In genomic region chr4:138064882-138065592, GRCm38 (mm10) we compare ENCODE assay signal across 14 mouse cellular contexts.
DNase-seq lines count a peak whose midpoint lies in the region; ATAC-seq and TF ChIP-seq lines count a peak whose summit lies in the region.
"Had no signal": no experiment of that assay in that cellular context is flagged by ENCODE, and none has a peak within 500 bp of the region (broad histone marks: within the 10 kb centered on the region; RNA-seq: fewer than 3 reads in every experiment).

No protein-coding gene starts in this region.

- no peak for TF ChIP-seq POLR2A in heart, adult 2 months (IDR thresholded peaks at IDR 0.05; ENCODE audit: insufficient read depth, low read depth, low read length)
- TF ChIP-seq POLR2A in liver, adult 2 months (IDR thresholded peaks at IDR 0.05; ENCODE audit: extremely low read depth, insufficient read depth, low read length): no peak

- H3K27ac ChIP-seq in heart, adult 2 months: peak overlapping the region; percentile 34; the same call in 1 of the 2 replicates
- H3K27ac ChIP-seq in liver, adult 2 months (replicated peaks; ENCODE audit: insufficient read depth, low read depth, low read length): peak overlapping the region; percentile 89
- H3K27ac ChIP-seq in liver, postnatal 0 days (ENCODE audit: low read depth): peak overlapping the region; percentile 92
- H3K27ac ChIP-seq: hindbrain, embryonic 14.5 days; kidney, postnatal 0 days; limb, embryonic 12.5 days had no signal

- H3K36me3 ChIP-seq in heart, adult 2 months (ENCODE audit: control insufficient read depth, insufficient read depth, low read length): peaks cover 12% of the 10 kb centered on the region
- H3K36me3 ChIP-seq in liver, adult 2 months (ENCODE audit: control insufficient read depth, insufficient read depth, low read length): no peaks in the 10 kb centered on the region
- peaks cover 2% of the 10 kb centered on the region for H3K36me3 ChIP-seq in liver, postnatal 0 days (replicated peaks; ENCODE audit: insufficient read depth, low read length)

- no peak overlapping the region for H3K9ac ChIP-seq in heart, adult 2 months (ENCODE audit: low read depth, low read length)
- peak overlapping the region; percentile 7 for H3K9ac ChIP-seq in liver, adult 2 months (ENCODE audit: low read depth, low read length)
- H3K9ac ChIP-seq in liver, postnatal 0 days (replicated peaks): no peak overlapping the region; the same call in 1 of the 2 replicates
- H3K9ac ChIP-seq: hindbrain, embryonic 14.5 days; limb, embryonic 12.5 days had no signal

- H3K27me3 ChIP-seq in heart, adult 2 months (ENCODE audit: control insufficient read depth, insufficient read depth, low read length): no peaks in the 10 kb centered on the region
- no peaks in the 10 kb centered on the region for H3K27me3 ChIP-seq in liver, adult 2 months (ENCODE audit: control insufficient read depth, insufficient read depth, low read length)
- no peaks in the 10 kb centered on the region for H3K27me3 ChIP-seq in liver, postnatal 0 days (ENCODE audit: insufficient read depth, low read length)
- H3K27me3 ChIP-seq: limb, embryonic 12.5 days had no signal

- no peak for ATAC-seq in liver, postnatal 0 days
- ATAC-seq: forebrain, embryonic 14.5 days had no signal

- WGBS in heart, adult 2 months: 64% methylated on average over 11 of the region's 11 CpGs
- WGBS in liver, adult 2 months: 55% methylated on average over 11 of the region's 11 CpGs
- 63% methylated on average over 11 of the region's 11 CpGs for WGBS in liver, postnatal 0 days (ENCODE audit: insufficient replicate concordance)

- H3K79me2 ChIP-seq in heart, adult 2 months (replicated peaks; ENCODE audit: control insufficient read depth, insufficient read depth, low read length): no peaks in the 10 kb centered on the region
- no peaks in the 10 kb centered on the region; the same call in 1 of the 2 replicates for H3K79me2 ChIP-seq in liver, adult 2 months (ENCODE audit: control insufficient read depth, insufficient read depth, low read length)

- no peak for DNase-seq in heart, adult 2 months
- DNase-seq in heart, postnatal 36 days: no peak
- peak; percentile 48 to 49 for DNase-seq in kidney, postnatal 36 days
- no peak for DNase-seq in kidney, postnatal 25 days
- no peak for DNase-seq in liver, adult 2 months (ENCODE audit: extremely low read depth, low read depth, low spot score)
- DNase-seq in liver, postnatal 0 days: no peak
- no peak for DNase-seq in yolk sac, embryonic 10.5 days (ENCODE audit: low spot score)
- no peak for DNase-seq in frontal cortex, postnatal 25 days (ENCODE audit: low spot score in 2 of 2)
- DNase-seq: layer of hippocampus, postnatal 36 days; retina, postnatal 1 day had no signal

- TF ChIP-seq CTCF in heart, adult 2 months (IDR thresholded peaks at IDR 0.05): no peak
- no peak for TF ChIP-seq CTCF in liver, adult 2 months (IDR thresholded peaks at IDR 0.05; ENCODE audit: low read depth, low read length)
- TF ChIP-seq CTCF in liver, postnatal 0 days (IDR thresholded peaks at IDR 0.05; ENCODE audit: low read depth): no peak

- no peak overlapping the region for H3K4me2 ChIP-seq in liver, postnatal 0 days (ENCODE audit: low read depth, low read length)
- H3K4me2 ChIP-seq: hindbrain, embryonic 14.5 days; limb, embryonic 12.5 days had no signal

- H3K9me3 ChIP-seq in liver, postnatal 0 days (ENCODE audit: low read length): no peaks in the 10 kb centered on the region
- H3K9me3 ChIP-seq: limb, embryonic 12.5 days had no signal

- intact Hi-C loops in heart, adult 2 months (cut with DNase I): no loop called here
- intact Hi-C loops in heart, postnatal 36 days (cut with DNase I): no loop called here

- peaks cover 27% of the 10 kb centered on the region for H3K4me1 ChIP-seq in heart, adult 2 months (ENCODE audit: control insufficient read depth, insufficient read depth, low read length)
- peaks cover 36% of the 10 kb centered on the region for H3K4me1 ChIP-seq in liver, adult 2 months (ENCODE audit: control insufficient read depth, insufficient read depth, low read length)
- peaks cover 23% of the 10 kb centered on the region for H3K4me1 ChIP-seq in liver, postnatal 0 days (ENCODE audit: insufficient read depth)

- no peak overlapping the region for H3K4me3 ChIP-seq in heart, adult 2 months
- H3K4me3 ChIP-seq in liver, adult 2 months (ENCODE audit: insufficient read depth, low read depth, low read length): no peak overlapping the region
- H3K4me3 ChIP-seq in liver, postnatal 0 days (ENCODE audit: low read depth, low read length): no peak overlapping the region
- H3K4me3 ChIP-seq: limb, embryonic 12.5 days had no signal

- TF ChIP-seq EP300 in heart, adult 2 months (IDR thresholded peaks at IDR 0.05; ENCODE audit: insufficient read depth, low read depth, low read length): no peak
- TF ChIP-seq EP300 in liver, postnatal 0 days (IDR thresholded peaks at IDR 0.05; ENCODE audit: low read depth): no peak

Comparison
In these comparisons a context has a peak if more than half of its experiments do, and no peak if none do; other contexts are left out.
1. DNase-seq: peak in kidney, postnatal 36 days (2 of 2); none in heart, adult 2 months (0 of 2), heart, postnatal 36 days (0 of 2), kidney, postnatal 25 days (0 of 2), liver, adult 2 months (single experiment), liver, postnatal 0 days (single experiment), yolk sac, embryonic 10.5 days (single experiment) and frontal cortex, postnatal 25 days (0 of 2).
2. H3K27ac ChIP-seq: peak in every context shown above with its lines; median percentile 92 in liver, postnatal 0 days; 89 in liver, adult 2 months; 34 in heart, adult 2 months.